Mouse (Mus musculus): ENCODE measurements at regions not wholly inside any gene's neighbourhood (a gene's known extent, or its start where the extent isn't known, plus 50 kb on each side); places are given as distances from the start of the nearest gene placed in this dataset.
"Not testable (repeated sequence)": the region's sequence is repeated elsewhere in the genome, so short reads cannot be mapped to it uniquely, and the experiment has no call there.

- DNase-seq, result no peak
These were observed 137.7 kb upstream of the Top1 start for GRCm38 (mm10) chr2:160507816-160508564.

DNA sequence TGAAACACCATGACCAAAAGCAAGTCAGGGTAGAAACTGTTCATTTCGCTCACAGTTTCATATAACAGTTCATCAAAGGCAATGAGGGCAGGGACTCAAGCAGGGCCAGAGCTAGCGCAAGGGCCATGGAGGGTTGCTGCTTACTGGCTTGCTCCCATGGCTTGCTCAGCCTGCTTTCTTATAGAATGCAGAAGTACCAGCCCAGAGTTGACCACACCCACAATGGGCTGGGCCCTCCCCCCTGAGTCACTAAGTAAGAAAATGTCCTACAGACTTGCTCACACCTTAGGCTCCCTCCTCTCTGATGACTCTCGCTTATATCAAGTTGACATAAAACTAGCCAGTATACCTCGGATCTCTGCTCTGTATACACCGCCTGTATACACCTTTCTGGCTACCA is 135.5 kb upstream of the Top1 start:
- no peak for DNase-seq

DNA sequence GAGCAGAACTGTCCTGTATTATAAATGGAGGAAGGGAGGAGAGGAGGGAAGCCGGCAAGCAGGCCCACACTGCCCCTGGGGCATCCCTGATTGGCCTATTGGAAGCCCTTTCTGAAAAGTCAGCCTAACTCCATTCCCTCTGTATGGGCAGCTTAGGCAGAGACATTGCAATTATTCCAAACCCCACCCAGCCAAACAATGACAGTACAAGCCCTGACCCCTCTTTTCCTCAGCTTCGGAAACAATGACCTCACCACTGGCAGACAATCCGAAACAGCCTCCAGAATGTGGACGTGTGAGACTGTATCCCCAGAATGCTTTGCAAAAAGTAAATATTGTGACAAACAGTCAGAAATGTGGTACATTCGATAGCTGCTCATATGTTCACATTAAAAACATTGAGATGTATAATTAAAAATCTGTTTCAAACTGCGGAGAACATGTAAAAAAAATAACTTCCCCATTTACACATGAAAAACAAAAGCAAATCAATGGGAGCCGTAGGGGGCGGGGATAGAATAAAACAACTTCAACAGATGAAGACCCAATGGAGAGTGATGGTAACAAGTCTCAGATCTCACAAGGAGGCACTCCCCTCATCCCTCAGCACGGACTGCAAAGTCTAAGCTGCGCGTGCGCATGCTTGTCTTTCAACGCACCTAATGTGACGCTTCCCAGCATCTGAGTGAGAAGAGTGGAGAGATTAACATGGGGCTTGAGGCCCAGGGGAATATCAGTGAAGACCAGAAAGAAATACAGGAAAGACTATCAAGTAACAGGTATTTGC is 134.9 kb upstream of the Top1 start:
- DNase-seq, result peak; percentile 73

DNA sequence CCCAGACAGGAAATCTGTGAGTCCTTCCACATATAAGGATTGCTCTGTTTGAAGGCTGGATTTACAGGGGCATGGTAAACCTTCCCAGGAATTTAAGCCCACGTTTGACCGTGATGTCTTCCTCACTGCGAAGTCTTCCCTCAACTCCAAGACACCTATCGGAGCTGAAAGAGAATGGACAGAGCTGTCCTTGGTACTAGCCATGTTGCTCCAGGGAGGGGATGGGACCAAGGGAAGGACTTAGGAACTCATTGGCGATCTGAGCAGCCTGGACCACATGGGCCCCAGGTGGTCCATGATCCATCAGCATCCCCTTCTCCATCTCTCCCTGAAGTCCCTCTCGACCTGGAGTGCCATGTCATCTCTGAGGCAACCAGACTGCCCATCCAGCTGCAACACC is 130.1 kb upstream of the Top1 start:
- no peak for DNase-seq

DNA sequence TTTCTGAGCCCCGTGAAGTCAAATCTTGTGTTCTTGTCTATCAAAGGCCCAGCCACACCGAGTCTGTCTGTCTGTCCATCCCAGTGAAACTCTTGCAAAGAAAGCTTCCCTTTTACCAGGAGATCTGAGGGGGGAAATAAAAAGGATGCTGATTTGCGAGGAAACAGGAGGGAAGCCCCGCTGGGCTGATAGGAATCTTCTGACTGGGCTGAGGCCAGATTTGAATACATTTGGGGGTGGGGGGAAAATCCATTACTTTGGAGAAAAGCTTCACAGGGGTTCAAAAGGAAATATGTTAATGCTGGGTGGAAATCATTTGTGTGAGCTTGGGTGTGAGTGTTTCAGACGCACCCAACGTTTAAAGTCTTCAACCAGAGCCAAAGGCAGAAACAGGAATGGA is 129.2 kb upstream of the Top1 start:
- DNase-seq, result no peak

DNA sequence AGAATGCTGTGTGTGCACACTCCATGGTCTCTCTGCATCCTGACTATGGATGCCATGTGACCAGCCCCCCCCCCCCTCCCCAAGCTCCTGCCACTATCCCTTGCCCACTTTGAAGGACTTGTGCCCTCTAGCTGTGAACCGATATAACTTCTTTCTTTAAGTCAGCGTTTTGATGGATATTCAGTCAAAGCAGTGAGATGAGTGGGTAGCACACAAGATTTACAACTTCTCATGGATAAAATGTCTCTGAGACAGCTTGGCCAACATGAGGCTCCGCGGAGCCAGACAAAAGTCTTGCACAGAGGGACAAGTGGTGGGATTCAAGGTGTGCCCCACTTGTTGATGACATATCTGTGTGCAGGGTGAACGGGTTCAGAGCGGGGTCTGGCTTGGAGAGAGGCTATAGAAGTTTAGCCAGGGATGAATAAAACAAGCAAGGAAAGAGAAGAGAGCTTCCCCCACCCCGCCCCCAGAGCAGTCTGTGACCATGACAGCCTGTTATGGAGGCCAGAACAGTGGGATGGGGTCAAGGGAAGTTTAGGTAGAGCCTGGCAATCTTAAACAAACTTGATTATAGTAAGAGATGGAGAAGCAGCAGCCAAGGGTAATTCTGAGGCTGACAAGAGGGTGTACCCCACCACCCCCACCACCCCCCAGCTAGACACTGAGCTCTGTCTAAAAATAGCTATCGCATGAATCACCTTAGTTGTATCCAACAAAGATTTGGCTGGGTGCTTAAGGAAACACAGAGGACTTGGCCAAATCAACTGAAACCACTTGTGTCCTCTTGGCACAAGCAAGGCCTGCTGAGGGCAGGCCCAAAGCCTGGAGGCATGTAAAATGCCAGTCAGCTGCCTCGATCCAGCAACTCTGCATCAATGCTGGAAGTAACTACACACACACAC is 120.1 kb upstream of the Top1 start:
- no peak for DNase-seq

DNA sequence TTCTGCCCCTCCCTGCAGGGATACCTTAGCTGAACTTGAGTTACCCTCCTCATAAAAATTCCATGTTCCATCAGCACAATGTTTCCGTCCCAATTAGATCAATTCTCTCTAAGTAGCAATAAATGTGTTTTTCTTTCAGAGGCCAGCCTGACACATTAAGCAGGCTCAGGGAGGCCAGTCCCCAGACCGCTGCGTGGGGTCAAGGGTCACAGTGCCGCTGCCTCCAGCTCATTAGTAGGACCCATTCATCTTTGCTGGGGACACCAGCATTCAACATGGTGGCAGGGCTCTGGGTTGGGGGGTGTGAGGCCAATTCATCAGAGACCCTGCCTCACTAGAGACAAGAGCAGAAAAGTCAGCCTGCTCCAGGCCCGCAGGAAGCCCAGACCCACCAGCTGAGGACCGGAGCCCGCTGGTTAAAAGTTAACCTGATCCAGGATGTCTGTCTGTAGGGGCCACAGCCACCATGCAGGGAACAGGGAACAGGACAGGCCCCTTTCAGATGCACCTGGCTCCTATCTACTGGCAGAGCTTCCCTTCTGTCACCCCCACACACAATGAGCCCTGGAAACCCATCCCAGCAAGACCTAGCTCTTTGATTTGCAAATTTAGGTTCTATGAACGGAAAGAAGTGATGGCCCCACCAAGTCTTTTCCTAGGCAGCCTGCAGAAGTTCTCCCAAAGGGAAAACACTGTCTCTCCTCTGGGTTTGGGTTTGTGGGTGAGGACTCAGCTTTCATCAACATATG is 119.1 kb upstream of the Top1 start:
- DNase-seq, result no peak

DNA sequence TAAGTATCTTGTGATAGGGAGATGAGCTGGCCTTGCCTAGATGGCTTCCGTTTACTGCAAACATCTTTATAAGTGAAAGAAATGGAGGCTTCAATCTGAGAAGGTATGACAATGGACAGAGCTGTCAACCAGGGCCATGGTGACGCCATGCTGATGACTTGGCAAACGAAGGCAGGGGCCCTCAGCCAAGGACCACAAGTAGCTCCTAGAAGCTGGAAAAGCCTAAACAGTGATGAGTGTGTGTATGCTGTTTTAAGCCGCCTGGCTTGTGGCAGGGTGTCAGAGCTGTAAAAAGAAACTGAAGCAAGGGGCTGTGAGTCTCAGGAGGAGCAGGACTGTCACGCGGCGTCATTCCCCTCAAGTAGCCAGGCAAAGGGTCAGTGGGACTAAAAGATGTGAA is 116.4 kb upstream of the Top1 start:
- DNase-seq, result peak; percentile 40

DNA sequence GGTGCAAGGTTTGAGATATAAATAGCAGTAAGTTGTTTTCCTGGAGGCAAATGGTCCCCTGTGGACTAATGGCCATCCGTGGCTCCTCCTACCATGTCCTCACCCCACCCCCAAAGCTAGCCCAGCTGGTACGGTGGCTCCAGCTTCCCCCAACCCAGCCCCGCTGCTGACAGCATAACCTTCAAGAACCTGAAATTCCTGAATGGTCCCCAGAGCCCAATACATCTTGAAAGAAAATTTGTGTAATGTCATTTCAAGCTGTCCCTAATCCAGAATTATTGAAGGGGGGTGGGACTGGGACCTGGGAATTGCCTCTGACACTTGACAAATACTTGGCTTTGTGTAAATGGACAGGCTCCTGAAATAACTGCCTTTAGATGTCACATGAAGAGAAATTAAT is 115.3 kb upstream of the Top1 start:
- DNase-seq, result peak; percentile 20

DNA sequence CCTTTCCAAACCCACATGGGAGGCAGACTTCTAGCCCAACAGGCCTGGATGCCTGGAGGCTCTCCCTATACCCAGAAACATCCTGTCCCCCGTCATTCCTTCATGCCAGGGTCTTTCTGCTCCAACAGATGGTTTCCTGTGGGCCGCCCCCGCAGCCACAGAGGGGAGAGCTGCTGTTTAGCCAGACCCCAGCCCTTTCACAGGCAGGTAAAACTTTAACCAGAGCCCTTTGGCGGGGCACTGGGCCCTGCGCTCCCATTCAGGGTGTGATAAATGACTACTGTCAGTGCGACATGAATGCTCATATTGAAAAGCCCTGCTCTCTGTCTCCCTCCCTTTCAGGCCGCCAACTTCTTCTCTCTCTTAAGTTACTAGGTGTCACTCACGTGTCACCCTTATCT is 108.4 kb upstream of the Top1 start:
- no peak for DNase-seq

DNA sequence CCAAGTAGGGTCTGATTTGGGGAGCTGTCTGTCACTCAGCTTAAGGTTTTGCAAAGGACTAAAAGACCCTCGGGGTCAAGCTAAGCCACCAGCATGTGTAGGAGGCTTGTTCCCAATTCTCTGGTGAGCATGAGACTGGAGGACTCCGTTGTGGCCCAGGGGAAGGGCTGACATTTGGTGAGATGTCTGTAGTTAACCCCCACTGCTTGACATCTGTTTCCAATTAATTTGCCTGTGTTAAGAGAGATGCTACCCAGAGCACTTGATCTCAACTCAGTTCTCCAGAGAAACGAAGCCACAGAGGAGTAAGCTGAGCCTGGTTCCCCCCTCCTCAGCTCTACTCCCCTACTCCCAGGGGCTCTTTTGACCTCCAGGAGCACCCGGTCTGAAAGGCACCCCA is 100.2 kb upstream of the Top1 start:
- no peak for DNase-seq

- DNase-seq, result no peak
These were observed 93.5 kb upstream of the Top1 start for GRCm38 (mm10) chr2:160552121-160552669.

GRCm38 (mm10) chr2:160561711-160562110 is 84.0 kb upstream of the Top1 start:
- no peak for DNase-seq

DNA sequence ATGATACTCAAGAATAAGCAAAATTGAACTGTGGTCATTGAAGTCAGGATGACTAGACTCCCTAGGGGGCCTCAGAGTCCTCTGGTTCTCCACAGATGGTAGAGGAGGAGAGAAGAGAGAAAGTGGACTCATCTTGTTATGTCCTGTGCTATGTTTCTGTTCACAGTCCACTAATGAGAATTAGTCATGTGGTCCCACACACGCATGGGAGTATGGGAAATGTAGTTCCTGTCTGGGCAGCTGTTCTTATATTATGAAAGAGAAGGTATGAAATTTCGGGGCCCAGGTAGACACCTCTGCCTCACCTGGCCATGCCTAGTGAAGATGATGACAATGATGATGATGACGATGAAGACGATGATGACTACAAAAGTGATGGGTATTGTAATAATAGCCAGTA is 77.9 kb upstream of the Top1 start:
- DNase-seq, result no peak

GRCm38 (mm10) chr2:160569496-160569895 is 76.2 kb upstream of the Top1 start:
- DNase-seq, result no peak

DNA sequence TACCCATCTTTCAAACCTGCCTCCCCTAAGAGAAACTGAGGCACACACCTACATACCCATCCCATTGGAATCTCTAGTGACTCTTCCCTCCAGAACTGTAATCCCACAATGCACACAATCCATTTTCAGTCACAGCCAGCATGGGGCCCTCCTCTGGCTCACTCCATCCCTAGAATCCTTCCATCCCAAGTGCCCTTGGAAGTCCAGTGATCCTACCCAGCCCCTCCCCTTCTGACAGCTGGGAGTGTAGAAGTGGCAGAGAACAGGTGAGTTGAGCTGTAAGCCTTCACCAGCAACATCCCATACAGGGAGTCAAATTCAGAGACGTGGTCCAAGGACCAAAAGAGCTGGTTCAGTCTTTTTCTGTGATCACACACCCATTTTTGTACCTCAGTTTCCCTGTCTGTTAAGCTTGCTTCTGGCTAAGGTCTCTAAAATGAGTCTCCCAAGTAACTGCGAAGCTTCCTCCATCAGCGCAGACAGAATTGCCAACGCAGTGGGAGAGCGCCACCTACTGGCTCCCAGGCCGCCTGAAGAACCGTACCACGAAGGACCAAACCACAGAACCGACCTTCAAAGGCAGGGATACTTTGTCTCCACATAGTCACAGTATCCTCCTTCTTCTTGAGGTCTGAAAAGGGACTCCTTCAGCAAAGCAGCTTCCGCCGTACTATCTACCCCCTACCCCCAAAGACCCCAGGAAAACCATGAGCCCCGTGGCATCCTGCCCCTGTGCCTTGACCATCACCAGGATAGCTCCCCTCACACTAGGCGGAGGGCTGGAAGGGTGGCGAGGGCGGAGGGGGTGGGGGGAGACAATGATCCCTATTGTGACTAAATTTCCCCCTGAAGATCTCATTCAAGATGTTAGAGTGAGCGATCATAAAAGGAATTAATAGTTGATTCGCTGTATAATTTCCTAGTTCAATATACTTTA is 67.0 kb upstream of the Top1 start:
- peak; percentile 91 for DNase-seq

DNA sequence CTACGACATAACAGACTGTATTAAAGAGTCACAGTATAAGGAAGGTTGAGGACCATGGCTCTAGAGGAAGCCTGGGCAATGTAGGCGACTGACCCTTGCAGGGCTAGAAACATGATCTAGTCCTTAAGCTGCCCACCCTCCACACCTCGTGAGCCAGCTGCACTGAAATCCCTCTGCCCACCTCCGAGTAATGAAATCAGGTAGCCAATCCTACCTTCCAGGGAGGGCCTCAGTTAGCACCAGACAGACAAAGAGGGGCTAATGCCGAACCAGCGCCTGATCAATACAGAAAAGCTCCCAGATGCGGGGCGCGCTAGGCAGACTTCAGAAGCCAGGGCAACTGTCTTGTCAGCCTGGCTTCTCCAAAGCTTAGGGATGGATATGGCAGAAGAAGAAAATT is 65.4 kb upstream of the Top1 start:
- DNase-seq, result no peak

GRCm38 (mm10) chr2:160581029-160581428 is 64.7 kb upstream of the Top1 start:
- DNase-seq, result no peak

DNA sequence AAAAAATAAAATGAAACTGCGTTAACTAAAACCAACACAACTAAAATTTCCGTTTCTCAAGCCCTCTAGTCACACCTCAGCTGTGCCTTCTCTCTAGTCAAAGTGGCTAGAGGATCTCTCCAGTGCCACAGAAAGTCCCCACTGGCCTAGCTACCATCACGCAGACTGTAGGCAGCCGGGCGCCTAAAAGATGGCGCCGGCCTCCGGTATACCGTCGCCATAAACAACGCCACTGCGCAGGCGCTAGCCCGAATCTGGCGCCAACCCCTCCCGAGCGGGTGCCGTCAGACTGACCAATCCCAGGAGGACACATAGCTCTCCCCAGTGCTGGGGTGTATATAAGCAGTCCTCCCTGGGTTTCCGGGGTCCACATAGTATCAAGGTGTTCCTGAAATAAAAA is 62.7 kb upstream of the Top1 start:
- DNase-seq, result not testable (repeated sequence)

- DNase-seq, result no peak
These were observed 62.2 kb upstream of the Top1 start for GRCm38 (mm10) chr2:160583506-160583905.

DNA sequence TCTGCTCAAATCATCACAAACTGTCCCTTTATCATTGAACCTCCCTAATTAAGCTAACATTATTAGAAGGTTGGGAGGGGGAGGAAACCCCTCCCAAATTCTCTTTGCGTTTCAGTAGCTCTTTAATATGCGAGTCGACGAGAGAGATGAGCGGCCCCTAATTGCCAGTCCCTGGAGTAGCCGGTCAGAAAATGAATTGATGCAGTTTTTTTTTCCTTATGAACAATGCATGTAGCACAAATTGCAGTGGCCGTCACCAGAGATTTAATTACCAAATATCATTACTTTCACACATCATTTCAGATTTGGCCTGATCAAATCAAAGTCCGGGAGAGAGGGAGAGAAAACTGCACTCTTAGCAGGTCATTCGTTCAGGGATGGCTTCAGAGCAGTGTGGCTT is 61.1 kb upstream of the Top1 start:
- DNase-seq, result no peak
